Mouse (Mus musculus): Measurements from ENCODE around the gene 9430015G10Rik. TPM values are rescaled to one million over a fixed set of nuclear protein-coding genes. Genes with fewer than 3 reads are reported as not detected.

The 9430015G10Rik gene
- polyA plus RNA-seq, 1 experiment, result 19.2 TPM

GRCm38 (mm10) chr4:156171828-156172227 lies 62.0 kb downstream of the 9430015G10Rik start:
- Histone ChIP-seq H3K36me3 (ENCODE audit: control insufficient read depth, insufficient read depth) (no peaks in the 10 kb centered on the region), H3K27me3 (ENCODE audit: control insufficient read depth, insufficient read depth, insufficient read length) (no peaks in the 10 kb centered on the region), H3K79me3 (ENCODE audit: low read depth) (no peaks in the 10 kb centered on the region), H3K4me3 (ENCODE audit: insufficient read depth, poor library complexity, severe bottlenecking) (no peak overlapping the region), H3ac (ENCODE audit: control insufficient read depth, insufficient read length, low read depth) (no peak overlapping the region), H3K79me2 (ENCODE audit: control insufficient read depth, insufficient read depth) (no peaks in the 10 kb centered on the region)
- TF ChIP-seq FOSL1 (IDR thresholded peaks at IDR 0.05; ENCODE audit: insufficient read depth, low read length, poor library complexity, severe bottlenecking) (no peak), MYOD1 (IDR thresholded peaks at IDR 0.05; ENCODE audit: control insufficient read depth, insufficient read length, low read depth) (no peak), USF1 (IDR thresholded peaks at IDR 0.05; ENCODE audit: low read depth) (no peak), MYOG (IDR thresholded peaks at IDR 0.05; ENCODE audit: control insufficient read depth, extremely low read depth, insufficient read length) (no peak), MAX (IDR thresholded peaks at IDR 0.05) (no peak), CTCF (IDR thresholded peaks at IDR 0.05; ENCODE audit: control insufficient read depth, insufficient read depth, insufficient read length) (no peak), CEBPB (IDR thresholded peaks at IDR 0.05; ENCODE audit: low read depth) (no peak)

Other genes starting within 250 kb of the 9430015G10Rik start
- gene Tas1r3, start 246.6 kb upstream of the 9430015G10Rik start, polyA plus RNA-seq (2012; fragmentation: generic; extraction: Trizol), result 0.08 TPM
- gene Cptp, start 240.5 kb upstream of the 9430015G10Rik start, polyA plus RNA-seq (2012; fragmentation: generic; extraction: Trizol), result 11.8 TPM
- gene Ints11, start 240.4 kb upstream of the 9430015G10Rik start, polyA plus RNA-seq (2012; fragmentation: generic; extraction: Trizol), result 68.4 TPM
- gene Pusl1, start 218.2 kb upstream of the 9430015G10Rik start, polyA plus RNA-seq (2012; fragmentation: generic; extraction: Trizol), result 30.7 TPM
- 31.0 TPM for gene Acap3, start 218.2 kb upstream of the 9430015G10Rik start, polyA plus RNA-seq (2012; fragmentation: generic; extraction: Trizol)
- gene Ube2j2, start 166.2 kb upstream of the 9430015G10Rik start, polyA plus RNA-seq (2012; fragmentation: generic; extraction: Trizol), result 68.2 TPM
- gene C1qtnf12, start 147.7 kb upstream of the 9430015G10Rik start, polyA plus RNA-seq (2012; fragmentation: generic; extraction: Trizol), result 2.4 TPM
- gene B3galt6, start 117.3 kb upstream of the 9430015G10Rik start, polyA plus RNA-seq (2012; fragmentation: generic; extraction: Trizol), result 6.6 TPM
- gene Sdf4, start 117.1 kb upstream of the 9430015G10Rik start, polyA plus RNA-seq (2012; fragmentation: generic; extraction: Trizol), result 141 TPM
- gene Tnfrsf4, start 96.1 kb upstream of the 9430015G10Rik start, polyA plus RNA-seq (2012; fragmentation: generic; extraction: Trizol), result 0.54 TPM
- 0.30 TPM for gene Tnfrsf18, start 83.8 kb upstream of the 9430015G10Rik start, polyA plus RNA-seq (2012; fragmentation: generic; extraction: Trizol)
- gene Ttll10, start 50.6 kb upstream of the 9430015G10Rik start, polyA plus RNA-seq (2012; fragmentation: generic; extraction: Trizol), result not detected
- gene Rnf223, start 20.5 kb downstream of the 9430015G10Rik start, polyA plus RNA-seq (2012; fragmentation: generic; extraction: Trizol), result 0.40 TPM
- gene Agrn, start 87.5 kb downstream of the 9430015G10Rik start, polyA plus RNA-seq (2012; fragmentation: generic; extraction: Trizol), result 16.7 TPM
- gene Isg15, start 90.8 kb downstream of the 9430015G10Rik start, polyA plus RNA-seq (2012; fragmentation: generic; extraction: Trizol), result 1.0 TPM
- gene AW011738, start 93.3 kb downstream of the 9430015G10Rik start, polyA plus RNA-seq (2012; fragmentation: generic; extraction: Trizol), result 0.29 TPM
- 0.02 TPM for gene Perm1, start 105.9 kb downstream of the 9430015G10Rik start, polyA plus RNA-seq (2012; fragmentation: generic; extraction: Trizol)
- gene Plekhn1, start 124.9 kb downstream of the 9430015G10Rik start, polyA plus RNA-seq (2012; fragmentation: generic; extraction: Trizol), result 7.5 TPM
- 106 TPM for gene Noc2l, start 126.0 kb downstream of the 9430015G10Rik start, polyA plus RNA-seq (2012; fragmentation: generic; extraction: Trizol)
- gene Samd11, start 145.7 kb downstream of the 9430015G10Rik start, polyA plus RNA-seq (2012; fragmentation: generic; extraction: Trizol), result 0.21 TPM
- gene Vmn2r-ps159, start 221.1 kb downstream of the 9430015G10Rik start, polyA plus RNA-seq (2012; fragmentation: generic; extraction: Trizol), result not detected